Mouse (Mus musculus) layer of hippocampus, postnatal 36 days (tissue): Measurements from ENCODE around the gene Gm43517. TPM values are rescaled to one million over a fixed set of nuclear protein-coding genes. Genes with fewer than 3 reads are reported as not detected.
A peak's percentile ranks its signal among the peaks of the same experiment; 100 is the strongest.

Experiments
- DNase-seq, 2 experiments: peaks; one replicate each; pipeline ENCODE4 v3.0.0; 2022
- total RNA-seq, 2 experiments: library from RNA; stranded (reverse); gene quantifications; 2 replicates each; pipeline ENCODE4 v1.2.3; 2021

Gene Gm43517
- 10 to 100 TPM; 11.2 to 14.6 TPM for total RNA-seq

DNA sequence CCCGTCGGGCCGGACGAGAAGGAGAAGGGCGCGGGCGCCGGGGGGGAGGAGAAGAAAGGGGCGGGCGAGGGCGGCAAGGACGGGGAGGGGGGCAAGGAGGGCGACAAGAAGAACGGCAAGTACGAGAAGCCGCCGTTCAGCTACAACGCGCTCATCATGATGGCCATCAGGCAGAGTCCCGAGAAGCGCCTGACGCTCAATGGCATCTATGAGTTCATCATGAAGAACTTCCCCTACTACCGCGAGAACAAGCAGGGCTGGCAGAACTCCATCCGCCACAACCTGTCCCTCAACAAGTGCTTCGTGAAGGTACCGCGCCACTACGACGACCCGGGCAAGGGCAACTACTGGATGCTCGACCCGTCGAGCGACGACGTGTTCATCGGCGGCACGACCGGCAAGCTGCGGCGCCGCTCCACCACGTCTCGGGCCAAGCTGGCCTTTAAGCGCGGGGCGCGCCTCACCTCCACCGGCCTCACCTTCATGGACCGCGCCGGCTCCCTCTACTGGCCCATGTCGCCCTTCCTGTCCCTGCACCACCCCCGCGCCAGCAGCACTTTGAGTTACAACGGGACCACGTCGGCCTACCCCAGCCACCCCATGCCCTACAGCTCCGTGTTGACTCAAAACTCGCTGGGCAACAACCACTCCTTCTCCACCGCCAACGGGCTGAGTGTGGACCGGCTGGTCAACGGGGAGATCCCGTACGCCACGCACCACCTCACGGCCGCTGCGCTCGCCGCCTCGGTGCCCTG, at the start of gene Gm43517:
Gene Gm43517 (plus strand): TSS at position 299 of the 755 bp plus-strand sequence.
- peak in 1 of 2 experiments; percentile 60 for DNase-seq

GRCm38 (mm10) chr12:49349697-49350096, 35.3 kb upstream of the Gm43517 start:
- DNase-seq, result no peak

GRCm38 (mm10) chr12:49368931-49369330, 16.0 kb upstream of the Gm43517 start:
- DNase-seq, result no peak

- no peak for DNase-seq
These were observed 12.8 kb upstream of the Gm43517 start for GRCm38 (mm10) chr12:49372170-49372569.

DNA sequence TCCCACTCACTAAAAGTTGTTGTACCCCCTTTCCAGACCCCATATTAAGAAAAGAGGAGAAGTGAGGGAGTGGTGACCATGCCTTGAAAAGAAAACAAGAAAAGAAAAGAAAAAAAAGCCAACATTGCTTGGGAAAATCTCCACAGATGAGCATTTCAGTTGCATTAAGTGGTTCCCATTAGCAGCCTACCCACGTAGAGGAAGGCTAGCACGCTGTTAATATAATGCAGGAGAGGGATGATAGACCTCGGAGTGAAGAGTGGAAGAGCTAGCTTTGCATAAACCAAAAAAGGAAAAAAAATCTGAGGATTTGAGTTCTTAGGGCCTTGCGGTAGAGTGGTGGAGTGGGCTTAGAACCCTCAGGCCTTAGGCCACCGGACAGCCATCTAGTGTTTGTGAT, 11.8 kb upstream of the Gm43517 start:
- no peak for DNase-seq

GRCm38 (mm10) chr12:49373821-49374605, 11.0 kb upstream of the Gm43517 start:
- DNase-seq, result peak in 1 of 2 experiments; percentile 4

GRCm38 (mm10) chr12:49374606-49374995, 10.4 kb upstream of the Gm43517 start:
- peak in 1 of 2 experiments; percentile 32 for DNase-seq

- DNase-seq, result peak in 1 of 2 experiments; percentile 23
These were observed 9.3 kb upstream of the Gm43517 start for GRCm38 (mm10) chr12:49375427-49376317.

DNA sequence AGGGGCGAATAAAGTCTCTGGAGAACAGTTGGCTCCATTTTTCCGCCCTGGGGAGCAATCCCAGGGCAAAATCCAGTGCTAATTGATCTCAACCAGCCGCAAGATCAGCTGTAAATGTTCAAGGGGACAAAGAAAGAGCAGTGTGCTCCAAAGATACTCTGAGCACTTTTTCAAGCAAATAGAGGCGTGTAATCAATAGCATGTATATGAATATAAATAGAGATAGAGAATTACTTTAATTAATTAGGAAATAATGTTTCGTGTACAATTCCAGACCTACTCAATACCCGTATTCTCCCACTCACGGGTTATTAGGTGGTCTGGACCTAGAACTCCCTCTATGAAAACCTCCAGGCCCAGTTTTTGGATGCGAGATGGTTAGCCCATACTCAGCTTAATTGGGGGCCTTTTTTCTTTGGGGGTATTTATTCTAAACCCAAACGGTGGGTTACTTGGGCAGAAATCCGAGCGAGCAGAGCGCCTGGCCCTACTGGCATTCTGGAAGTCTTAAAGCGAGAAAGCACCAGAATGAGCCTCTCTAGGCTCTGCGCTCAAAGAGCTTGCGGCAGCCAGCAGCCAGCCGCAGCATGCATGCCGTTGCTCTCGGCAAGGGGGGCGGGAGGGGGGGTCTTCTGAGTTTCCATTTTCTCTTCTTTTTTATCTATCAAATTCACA, 8.5 kb upstream of the Gm43517 start:
- DNase-seq, result peak in 1 of 2 experiments; percentile 23

DNA sequence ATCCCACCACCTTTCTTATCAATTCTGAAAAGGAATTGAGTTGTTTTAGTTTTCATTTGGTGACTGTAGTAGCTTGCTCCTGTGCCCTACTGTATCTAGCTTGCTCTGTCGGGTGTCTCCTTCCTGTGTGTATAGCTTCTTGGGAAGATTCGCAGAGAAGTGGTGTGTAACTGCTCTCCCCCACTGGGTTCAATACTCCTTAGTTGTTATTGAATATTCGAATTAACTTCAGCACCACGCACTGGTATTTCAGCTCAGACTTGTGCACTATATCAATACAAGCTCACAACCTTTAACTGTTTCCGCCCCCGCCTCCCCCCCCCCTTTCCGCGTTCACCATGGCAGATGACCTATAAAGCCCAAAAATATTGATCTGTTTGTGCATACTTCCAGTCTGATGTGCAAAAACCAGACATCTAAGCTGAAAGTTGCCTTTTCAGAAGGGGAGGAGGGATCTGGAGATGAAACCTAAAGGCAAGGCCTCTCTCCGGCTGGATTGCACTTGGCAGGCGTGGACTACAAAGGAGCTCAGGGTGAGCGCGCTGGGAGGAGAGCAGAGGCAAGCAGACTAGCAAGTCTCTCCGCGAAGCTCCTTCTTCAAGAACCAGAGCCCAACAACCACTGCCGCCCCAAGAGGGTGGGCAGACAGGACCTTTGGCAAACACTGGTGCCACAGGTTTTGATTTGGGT, 7.5 kb upstream of the Gm43517 start:
- DNase-seq, result peak; percentile 69 to 70

GRCm38 (mm10) chr12:49378920-49379319, 6.1 kb upstream of the Gm43517 start:
- no peak for DNase-seq

DNA sequence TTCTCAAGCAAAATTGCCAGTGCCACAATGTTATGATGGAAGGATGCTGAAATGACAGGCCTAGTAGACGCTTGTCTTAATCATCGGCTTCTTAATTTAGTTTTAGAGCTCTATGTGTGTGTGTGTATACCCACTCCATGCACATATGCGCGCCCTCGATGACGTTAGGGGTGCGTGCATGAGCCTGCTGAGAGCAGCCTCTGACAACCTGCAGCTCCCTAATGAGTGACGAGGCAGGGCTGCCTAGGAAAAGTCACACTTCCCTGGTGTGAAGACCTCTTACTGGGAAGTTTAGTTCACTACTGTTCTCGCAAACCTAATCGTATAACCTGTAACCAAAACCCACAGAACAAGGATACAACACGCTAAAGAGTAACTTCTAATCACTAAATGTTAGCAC, 5.5 kb upstream of the Gm43517 start:
- DNase-seq, result peak in 1 of 2 experiments; percentile 53

DNA sequence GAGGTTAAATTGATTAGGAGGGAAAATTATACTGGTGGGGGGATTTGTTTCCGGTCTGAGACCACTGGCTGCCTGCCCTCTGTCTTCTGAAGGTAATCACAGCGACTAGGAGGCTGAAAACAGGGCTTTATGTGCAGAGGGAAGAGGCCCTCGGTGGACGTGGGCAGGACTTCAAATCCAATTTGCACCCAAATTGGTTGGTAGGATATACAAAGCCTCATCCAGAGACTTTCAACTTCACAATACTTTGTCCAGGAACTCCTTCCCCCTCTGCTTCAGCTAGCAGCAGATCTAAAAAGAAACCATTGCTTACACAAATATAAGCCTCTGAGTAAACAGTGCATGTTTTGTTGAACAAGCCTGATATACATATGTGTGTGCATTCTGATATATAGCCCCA, 4.5 kb upstream of the Gm43517 start:
- DNase-seq, result peak in 1 of 2 experiments; percentile 13

GRCm38 (mm10) chr12:49381031-49381525, 3.9 kb upstream of the Gm43517 start:
- DNase-seq, result no peak

GRCm38 (mm10) chr12:49381721-49382365, 3.1 kb upstream of the Gm43517 start:
- DNase-seq, result peak in 1 of 2 experiments; percentile 42

- DNase-seq, result peak; percentile 65 to 73
These were observed 2.1 kb upstream of the Gm43517 start, which contains the start of gene Foxg1 for GRCm38 (mm10) chr12:49382565-49383520. Gene Foxg1, plus strand, starts transcription at chr12:49382660.

DNA sequence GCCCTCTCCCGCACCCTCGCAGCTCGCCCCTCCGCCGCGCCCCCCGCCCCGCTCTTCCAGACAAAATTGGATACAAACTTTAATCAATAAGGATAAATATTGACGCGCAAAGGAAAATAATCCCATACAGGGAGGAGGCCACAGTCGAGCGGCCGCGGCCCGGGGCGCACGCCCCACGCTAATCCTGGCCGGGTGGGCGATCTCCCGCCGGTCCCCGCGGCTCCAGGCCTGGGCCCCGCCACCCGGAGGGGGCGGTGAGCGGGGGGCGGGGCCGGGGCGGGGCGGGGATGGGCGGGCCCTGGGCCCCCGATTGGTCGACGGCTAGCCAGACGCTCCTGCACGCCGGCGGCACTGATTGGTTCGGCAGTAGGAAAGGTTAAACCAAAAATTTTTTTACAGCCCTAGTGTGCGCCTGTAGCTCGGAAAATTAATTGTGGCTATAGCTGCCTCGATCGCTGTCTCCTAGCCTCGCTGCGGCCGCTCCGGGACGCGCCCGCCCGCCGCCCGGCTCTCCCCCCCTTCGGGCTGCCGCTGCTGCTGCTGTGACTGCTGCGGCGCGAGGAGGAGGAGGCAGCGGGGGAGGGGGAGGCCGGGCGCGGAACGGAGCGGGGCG, 1.3 kb upstream of the Gm43517 start:
- peak; percentile 90 to 91 for DNase-seq

DNA sequence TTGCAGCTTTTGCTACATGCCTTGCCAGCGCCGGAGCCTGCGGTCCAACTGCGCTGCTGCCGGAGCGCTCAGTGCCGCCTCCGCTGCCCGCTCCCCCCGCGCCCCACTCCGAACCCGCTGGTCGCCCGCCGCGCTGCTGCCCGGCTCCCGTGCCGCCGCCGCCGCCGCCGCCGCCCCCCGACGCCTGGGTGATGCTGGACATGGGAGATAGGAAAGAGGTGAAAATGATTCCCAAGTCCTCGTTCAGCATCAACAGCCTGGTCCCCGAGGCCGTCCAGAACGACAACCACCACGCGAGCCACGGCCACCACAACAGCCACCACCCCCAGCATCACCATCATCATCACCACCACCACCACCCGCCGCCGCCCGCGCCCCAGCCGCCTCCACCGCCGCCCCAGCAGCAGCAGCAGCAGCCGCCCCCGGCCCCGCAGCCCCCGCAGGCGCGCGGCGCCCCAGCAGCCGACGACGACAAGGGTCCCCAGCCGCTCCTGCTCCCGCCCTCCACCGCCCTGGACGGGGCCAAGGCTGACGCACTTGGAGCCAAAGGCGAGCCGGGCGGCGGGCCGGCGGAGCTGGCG, 589 bp upstream of the Gm43517 start:
- DNase-seq, result no peak
